Mouse (Mus musculus): Measurements from ENCODE around the gene Src.
A peak's percentile ranks its signal among the peaks of the same experiment; 100 is the strongest.

The Src gene

DNA sequence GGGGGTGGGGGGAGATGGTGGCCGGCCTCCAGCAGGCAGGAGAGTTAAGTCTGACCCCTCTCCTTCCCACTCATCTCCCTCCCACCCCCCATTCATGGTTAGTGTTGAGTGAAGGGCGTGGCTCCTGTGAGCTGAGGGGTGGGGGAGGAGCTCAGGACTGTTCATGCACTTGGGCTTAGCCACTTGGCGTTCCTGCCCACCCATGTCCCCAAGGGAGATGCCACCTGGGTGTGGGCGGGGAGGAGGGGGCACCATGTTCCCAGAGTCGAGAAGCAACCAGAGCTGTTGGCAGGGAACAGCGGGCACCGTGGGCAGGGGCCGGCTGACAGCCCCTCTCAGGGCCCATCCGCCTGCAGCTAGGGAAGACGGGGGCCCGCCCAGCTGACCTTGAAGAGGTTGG is 18.3 kb downstream of the Src start:
- no peak for DNase-seq (ENCODE audit: low spot score in 2 of 2)

DNA sequence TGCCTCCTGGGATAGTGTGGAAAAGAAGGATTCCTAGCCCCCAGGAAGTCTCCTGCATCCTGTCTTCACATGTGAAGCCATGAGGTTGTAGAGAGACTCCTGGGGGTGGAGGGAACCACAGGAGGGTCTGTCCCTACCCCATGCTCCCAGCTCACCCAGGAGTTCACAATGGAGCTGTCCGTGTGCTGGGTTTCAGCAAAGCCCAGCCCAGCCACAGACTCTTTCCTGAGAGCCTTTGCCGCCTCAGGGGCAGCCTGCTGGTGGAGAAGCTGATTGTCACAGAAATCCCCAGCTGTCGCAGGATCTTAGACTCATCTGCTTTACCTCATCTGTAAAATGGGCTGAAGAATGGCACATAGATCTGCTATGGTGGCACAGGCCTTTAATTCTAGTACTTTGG is 18.9 kb downstream of the Src start:
- DNase-seq (ENCODE audit: low spot score in 2 of 2): no peak

DNA sequence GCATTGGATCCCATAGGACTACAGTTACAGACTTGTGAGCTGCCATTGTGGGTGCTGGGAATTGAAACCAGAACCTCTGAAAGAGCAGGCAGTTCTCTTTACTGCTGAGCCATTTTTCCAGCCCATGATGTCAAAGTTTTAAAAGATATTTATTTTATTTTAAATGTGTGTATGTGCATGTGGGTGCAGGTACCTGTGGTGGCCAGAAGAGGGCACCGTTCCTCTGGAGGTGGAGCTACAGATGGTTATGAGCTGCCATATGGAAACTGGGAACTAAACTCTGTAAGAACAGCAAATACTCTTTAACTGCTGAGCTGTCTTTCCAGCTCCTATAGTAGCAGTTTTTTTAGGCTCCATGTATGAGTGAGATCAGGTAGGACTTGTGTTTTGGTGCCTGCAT is 23.1 kb downstream of the Src start:
- no peak for DNase-seq (ENCODE audit: low spot score in 2 of 2)

DNA sequence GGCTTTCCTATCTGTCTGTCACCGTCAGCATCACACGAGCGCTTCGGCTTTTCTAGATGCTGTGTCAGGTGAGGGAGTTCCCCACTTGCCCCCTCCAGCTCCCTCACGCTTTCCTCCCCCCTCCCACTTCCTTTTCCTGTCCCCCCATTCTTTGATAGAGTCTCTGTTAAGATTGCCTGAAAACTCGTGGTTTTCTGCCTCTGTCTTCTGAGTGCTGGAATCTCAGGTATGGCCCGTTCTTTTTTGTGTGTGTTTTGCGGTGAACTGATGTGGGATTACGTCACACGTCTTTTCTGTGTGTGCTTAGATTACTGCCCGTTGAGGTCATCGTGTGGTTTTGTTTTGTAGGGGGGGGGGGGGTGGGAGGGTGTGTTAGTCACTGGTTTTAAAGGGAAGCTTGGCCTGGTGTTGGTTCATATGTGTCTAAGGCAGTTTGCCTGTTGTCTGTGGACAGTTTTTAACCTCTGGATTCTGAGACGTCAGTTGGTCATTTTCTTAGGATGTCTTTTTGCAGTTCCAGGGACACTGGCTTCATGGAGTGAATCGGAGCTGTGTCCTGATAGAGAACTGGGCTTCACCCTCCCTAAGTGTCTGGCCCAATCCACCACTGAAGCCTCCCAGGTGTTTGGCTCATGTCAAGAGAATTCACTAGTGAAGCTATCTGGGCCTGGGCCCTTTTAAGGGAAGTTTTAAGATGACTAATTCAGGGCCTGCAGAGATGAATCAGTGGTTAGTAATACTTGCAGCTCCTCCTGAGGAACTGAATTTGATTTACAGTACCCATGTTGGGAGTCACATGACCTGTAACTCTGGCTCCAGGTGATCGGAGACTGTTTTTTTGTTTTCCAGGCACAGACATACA is 29.3 kb downstream of the Src start:
- DNase-seq (ENCODE audit: low spot score in 2 of 2): peak; percentile 80 to 82

DNA sequence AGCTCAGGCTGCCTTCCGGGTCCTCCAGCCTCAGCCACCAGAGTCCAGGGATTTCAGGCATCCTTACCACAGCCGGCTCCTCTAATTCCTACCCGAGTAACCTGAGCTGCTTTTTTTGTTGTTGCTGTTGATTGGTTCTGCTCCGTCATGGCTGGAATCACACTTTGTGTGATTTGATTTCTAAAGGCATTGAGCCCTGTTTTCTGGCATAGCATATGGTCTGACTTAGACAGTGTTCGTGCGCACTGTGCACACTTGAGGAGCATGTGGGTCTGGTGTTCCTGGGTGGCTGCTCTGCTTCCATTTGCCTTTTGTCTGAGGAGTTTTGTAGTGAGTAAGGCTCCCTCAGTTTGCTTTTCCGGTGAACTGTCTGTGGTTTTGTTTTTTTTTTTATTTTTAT is 30.1 kb downstream of the Src start:
- DNase-seq (ENCODE audit: low spot score in 2 of 2): no peak

DNA sequence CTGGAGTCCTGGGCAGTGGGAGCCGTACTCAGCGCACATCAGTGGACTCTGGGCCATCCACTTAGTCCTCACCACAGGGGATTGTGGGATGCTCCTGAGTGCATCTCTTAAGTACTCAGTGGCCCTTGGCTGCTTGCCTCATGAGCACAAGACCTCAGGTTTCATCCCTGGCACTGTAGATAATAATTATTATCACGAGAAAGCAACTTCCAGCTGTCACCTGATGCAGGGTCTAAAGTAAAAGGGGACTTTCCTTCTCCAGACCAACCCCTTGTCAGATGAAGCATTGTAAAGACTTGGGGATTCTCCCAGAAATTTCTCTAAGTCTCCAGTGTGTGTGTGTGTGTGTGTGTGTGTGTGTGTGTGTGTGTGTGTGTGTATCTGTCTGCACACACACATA is 32.7 kb downstream of the Src start:
- DNase-seq (ENCODE audit: low spot score in 2 of 2): no peak

DNA sequence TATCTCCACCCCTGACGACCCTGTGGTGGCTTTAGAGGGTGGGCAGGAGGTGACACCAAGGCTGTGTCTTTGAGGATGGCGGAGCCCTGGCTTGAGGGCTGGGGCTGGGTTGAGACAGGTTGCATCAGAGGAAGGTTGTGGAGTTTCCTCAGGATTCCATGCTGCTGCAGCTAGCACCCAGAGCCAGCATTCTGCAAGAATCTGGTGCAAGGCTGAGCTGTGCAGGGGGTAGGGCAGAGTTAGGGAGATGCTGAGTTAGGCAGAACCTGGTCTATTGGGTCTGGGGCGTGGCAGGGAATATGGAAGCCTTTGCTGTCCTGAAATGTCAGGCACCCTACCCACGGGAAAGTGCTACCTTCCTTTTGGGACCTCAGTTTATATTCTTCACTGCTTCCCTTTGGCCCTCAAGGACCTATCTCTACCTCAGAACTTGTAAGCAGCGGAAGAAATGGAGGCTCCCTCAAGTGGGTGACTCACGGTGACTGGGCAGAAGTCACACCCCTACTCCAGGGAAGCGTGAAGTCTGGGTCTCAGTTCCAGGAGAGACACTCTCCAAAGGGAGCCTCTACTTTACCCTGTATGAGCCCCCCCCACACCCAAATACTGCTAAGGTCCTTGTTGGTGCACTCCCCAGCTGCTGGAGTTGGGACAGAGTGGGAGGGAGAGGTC is 33.3 kb downstream of the Src start:
- no peak for DNase-seq (ENCODE audit: low spot score in 2 of 2)

DNA sequence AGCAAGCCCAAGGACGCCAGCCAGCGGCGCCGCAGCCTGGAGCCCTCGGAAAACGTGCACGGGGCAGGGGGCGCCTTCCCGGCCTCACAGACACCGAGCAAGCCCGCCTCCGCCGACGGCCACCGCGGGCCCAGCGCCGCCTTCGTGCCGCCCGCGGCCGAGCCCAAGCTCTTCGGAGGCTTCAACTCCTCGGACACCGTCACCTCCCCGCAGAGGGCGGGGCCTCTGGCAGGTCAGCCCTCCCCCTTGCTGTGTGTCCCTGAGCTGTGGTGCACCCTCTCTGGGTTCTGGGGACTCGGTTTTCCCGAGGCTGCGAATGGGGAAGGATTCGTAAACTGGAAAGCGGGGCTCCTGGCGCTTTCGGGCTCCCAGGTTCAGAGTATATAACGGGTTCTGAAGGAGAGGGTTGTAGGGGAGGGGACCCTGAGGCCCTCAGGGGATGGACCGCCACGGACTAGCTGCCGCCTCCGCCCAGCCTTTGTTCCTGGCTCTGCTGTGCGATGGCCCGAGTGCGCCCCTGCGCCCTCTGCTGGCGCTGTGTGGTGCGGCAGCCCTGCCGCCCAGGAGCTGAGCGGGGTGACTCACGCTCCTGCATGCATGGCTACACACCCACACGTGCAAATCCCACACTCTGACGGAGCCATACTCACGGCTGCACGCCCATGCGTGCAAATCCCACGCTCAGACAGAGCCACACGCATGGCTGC is 39.0 kb downstream of the Src start:
- peak; percentile 88 to 92 for DNase-seq (ENCODE audit: low spot score in 2 of 2)

DNA sequence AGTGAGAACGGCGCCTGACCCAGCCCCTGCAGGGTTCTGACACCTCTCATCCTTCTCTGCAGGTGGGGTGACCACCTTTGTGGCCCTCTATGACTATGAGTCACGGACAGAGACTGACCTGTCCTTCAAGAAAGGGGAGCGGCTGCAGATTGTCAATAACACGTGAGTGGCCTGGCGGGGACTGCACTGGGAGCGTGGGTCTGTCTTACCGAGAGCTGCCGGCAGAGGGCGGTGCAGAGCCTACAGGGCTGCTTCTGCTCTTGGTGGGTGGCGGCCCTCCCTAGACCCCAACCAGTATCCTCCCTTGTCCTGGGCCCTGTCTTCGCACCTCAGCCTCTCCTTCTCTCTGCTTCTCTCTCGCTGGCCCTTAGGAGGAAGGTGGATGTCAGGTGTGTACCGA is 40.2 kb downstream of the Src start:
- peak; percentile 71 to 81 for DNase-seq (ENCODE audit: low spot score in 2 of 2)

DNA sequence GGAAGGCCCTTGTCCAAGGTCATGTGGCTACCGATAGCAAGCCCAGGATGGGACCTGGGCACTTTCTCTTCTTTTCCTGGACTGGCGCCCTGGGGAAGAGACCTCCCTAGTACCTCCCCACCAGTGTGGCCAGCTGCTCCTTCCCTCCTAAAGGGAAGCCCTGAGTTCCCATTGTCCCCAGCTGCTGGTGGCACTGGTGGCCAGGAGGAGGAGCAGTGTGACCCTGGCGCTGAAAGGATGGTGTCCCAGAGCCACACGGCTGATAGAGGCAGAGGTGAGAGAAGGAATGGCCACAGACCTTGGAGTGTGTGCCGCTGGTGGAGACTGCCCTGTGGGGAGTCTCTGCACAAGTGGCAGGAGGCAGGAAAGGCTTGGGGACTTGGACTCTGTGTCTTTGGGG is 41.5 kb downstream of the Src start:
- DNase-seq (ENCODE audit: low spot score in 2 of 2): no peak

DNA sequence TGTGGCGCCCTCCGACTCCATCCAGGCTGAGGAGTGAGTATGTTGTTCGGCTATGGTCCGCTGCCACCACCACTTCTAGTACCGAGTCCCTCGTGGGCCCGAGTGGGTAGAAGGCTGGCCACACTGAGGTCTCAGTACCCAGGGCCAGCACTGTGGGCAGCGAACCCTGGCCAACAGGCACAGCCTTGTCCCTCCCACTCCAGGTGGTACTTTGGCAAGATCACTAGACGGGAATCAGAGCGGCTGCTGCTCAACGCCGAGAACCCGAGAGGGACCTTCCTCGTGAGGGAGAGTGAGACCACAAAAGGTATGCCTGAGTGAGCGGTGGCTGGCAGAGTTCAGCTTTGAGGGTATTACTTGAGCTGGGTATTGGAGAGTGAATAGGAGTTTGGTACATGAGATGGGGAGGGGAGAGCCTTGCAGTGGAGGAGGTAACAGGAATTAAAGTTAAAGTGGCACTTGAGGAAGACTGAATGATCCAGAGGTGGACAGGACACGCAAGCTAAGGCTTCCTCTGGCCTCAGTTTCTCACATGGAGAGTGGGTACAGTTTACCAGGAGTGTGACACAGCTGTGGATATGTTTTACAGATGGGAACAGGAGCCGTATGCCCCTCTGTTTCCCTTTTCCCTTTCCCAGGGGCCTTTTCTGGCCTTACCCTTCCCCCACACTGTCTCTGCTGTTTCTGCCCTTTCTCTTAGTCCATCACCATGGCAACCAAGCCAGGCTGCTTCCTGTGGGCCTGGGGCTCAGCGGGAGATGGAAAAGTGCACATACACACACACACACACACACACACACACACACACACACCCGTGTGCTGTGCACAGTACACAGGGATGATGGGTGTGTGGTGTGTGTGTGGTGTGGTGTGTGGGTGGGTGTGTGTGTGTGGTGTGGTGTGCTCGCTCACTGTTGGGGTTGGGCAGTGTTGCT is 44.8 kb downstream of the Src start:
- no peak for DNase-seq (ENCODE audit: low spot score in 2 of 2)

DNA sequence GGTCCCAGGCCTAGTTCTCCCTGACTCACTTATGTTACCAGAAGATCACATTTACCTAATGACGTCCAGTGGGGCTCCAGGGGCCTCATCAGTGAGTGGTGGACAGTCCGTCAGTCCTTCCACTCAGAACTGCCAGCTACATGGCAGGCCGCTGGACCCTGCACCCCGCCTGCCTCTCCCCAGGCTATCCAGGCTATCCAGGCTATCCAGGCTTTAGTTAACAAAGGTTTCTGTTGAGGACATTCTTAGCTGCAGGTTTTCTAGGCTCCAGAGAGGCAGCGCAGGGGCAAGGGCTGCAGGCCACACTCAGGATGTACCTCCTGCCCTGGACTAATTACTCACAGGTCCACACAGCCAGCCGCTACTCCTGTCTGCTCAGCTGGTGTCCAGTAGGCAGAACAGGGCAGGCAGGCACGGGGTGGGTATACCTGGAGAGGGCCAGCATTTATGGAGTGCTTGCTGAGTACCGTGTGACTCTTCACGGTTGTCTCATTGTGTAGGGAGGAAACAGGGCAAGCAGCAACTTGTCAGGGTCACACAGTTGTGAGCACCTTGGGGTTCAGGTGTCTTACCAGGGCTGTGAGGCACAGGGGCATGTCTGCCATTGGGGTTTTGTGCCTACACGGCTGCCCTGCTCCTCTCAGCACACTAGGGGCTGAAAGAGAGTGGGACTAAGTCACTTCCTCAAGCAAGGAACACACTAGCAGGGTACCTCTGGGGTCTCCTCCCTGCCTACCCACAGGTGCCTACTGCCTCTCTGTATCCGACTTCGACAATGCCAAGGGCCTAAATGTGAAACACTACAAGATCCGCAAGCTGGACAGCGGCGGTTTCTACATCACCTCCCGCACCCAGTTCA is 45.9 kb downstream of the Src start:
- no peak for DNase-seq (ENCODE audit: low spot score in 2 of 2)

DNA sequence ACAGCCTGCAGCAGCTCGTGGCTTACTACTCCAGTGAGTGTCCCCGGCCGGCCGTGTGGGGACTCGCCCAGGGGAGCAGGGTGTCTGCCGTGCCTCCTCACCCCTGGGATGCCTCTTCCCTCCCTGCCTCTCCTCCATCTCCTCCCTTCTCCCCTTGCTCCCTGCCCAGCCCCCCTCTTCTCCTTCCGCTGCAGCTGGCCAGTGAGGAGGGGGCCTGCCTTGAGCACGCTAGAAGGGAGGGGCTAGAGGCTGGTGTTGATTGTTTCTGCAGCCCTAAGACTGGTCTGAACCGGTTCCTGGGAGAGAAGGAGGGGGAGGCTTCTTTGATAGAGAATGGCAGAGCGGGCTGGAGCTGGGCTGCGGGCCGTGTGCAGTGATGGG is 46.5 kb downstream of the Src start:
- DNase-seq (ENCODE audit: low spot score in 2 of 2): no peak

DNA sequence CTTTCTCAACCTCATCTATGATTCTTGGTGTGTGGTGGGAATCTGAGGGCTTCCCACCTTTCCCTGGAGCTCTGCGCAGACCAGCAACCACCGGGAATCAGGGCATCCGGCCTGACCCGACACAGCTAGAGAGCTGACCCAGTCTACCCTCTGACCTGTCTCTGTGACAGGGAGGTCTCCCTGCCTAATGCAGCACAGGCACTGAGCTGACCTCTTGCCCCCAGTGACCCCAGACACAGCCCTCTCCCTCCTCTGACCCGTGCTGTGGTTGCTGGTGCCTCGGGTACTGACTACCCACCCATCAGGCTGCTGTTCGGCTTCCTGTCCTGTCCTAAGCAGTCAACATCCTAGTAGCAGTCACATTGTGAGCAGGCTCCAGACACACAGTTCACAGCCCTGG is 48.6 kb downstream of the Src start:
- DNase-seq (ENCODE audit: low spot score in 2 of 2): no peak

DNA sequence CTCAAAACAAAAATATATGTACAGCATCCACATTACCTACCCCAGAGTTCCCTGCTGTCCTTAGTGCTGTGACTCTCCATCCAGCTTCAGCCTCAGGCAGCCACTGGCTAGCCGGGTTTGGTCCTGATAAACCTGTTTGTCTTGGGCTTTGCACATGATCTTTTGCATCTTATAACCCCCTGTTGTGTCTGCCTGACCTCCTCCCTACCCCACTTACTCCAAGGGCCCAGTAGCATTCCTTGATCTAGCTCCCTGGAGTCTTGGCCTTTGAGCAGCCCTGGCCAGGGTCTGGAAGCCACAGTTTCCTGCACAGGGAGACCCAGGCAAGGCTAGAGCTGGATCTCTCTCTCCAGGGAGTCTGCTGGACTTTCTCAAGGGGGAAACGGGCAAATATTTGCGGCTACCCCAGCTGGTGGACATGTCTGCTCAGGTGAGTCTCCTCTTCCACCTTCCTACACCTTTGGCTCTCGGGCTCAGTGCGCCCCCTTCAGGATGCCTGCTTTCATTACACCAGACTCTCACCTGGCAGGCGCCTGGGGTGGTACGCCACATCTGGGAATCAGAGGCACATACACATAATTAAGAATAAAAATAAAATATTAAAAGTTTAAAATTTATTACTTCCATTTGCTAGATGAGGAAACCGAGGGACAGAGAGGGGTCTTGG is 50.0 kb downstream of the Src start:
- peak in 1 of 2 experiments; percentile 45 for DNase-seq (ENCODE audit: low spot score in 2 of 2)

DNA sequence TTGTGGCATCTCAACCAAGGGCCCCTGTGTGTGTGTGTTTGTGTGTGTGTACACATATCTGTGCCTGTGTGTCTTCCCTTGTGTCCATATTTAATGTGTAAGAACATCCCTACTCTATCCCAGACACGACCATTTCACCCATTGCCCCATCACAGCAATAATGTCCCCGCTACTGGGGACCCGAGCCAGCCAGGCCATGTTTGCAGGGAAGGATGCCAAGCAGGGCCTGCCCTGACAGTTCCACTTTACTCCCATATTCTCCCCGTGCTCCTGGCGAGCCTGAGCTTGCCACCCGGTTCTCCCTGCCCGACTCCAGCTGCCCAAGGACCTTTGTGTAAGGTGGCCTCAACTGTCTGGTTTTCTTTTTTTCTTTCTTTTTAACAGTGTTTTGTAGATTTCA is 53.0 kb downstream of the Src start:
- DNase-seq (ENCODE audit: low spot score in 2 of 2): no peak

DNA sequence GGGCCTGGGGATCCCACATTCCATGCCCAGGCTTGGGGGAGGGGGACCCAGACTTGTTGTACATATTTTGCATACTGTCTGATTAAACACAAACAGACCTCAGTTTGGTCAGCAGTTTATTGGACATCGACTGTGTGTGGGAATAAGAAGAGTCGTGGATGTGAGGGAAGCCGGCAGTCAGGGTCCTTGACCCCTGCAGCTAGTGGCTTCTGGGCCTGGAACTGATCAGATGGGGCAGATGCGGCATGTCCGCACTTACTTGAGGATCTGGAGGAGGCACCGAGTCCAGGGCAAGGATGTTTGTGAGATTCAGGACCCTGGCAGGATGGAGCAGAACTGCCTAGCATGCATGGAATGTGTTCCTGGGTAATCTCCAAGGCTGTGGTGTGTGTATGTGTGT is 53.5 kb downstream of the Src start:
- DNase-seq (ENCODE audit: low spot score in 2 of 2): no peak

DNA sequence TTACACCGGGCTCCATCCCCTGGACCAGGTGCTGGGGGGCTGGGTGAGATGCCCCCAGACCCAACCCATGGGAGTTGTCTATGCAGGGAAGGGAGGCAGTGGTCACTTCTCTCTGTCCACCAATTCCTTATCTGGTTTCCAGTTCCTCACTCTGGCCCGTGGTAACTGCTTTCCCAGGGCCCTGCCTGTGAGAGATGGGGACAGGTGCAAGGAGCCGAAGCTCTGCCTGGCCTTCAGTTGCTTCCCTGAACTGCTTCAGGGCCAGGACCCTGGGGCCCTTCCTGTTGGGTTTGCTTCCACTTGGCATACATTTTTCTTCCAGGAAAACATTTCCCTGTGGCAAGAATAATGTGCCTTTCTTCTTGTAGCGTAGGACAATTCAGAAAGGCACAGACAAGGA is 54.2 kb downstream of the Src start:
- no peak for DNase-seq (ENCODE audit: low spot score in 2 of 2)

DNA sequence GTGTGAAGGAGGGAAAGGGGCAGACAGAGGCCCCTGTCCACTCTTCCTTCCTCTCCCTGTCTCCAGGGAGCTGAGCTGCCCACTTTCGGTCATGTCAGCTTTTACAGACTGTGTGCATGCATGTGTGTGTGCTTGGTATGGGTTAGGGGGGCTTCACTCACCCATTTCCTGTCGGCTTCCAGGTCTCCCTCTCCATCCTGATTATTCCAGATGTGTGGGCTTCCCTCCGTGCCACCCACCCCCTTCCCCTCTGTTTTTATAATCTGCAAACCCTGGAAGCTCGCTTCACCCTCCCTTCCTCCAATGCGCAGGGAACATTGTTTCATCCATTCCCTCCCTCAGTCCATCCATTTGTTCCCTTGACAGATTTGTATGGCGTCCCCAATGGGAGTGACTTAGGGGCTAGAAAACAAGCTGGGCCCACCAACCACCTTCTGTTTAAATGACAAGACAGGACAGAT is 56.1 kb downstream of the Src start:
- DNase-seq (ENCODE audit: low spot score in 2 of 2): no peak
